17 mouse cellular contexts compared by ENCODE assay signal in the genomic region with DNA sequence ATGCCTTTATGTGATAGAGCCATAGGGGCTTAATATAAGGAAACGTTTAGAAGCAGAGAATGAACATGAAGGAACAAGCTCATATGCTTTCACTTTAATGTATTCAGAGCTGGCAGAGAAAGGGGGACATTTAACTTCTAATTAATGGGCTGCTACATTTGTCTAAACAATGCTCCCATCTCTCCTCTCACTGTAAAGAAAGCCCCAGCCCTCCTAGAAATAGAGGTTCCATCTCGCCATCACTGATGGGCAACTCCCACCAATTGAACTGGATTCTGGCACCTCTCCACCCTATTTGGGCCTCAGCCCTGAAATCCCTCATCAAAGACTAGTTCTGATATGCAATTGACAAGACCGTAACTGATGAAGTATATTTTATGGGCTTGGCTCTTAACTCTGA.
"Had no signal": no experiment of that assay in that cellular context is flagged by ENCODE, and none has a peak within 500 bp of the region (broad histone marks: within the 10 kb centered on the region; RNA-seq: fewer than 3 reads in every experiment).

No protein-coding gene starts in this region.

- DNase-seq: liver, postnatal 0 days; lung, postnatal 14 days; lung, postnatal 36 days; right cerebral cortex, postnatal 14 days; thymus, adult 2 months; thymus, postnatal 25 days; thymus, postnatal 4 days had no signal

- H3K9ac ChIP-seq: liver, postnatal 0 days; lung, embryonic 15.5 days; midbrain, embryonic 13.5 days; midbrain, embryonic 15.5 days; neural tube, embryonic 12.5 days; stomach, embryonic 15.5 days had no signal

- H3K27ac ChIP-seq: lung, embryonic 15.5 days; macrophage; midbrain, embryonic 13.5 days; midbrain, embryonic 15.5 days; neural tube, embryonic 12.5 days; stomach, embryonic 15.5 days; stomach, postnatal 0 days had no signal

- H3K27me3 ChIP-seq: lung, embryonic 15.5 days; megakaryocyte, embryonic 14.5 days; midbrain, embryonic 13.5 days; midbrain, embryonic 15.5 days; neural tube, embryonic 12.5 days; stomach, embryonic 15.5 days had no signal

- H3K36me3 ChIP-seq: lung, embryonic 15.5 days; midbrain, embryonic 13.5 days; midbrain, embryonic 15.5 days; neural tube, embryonic 12.5 days; stomach, embryonic 15.5 days had no signal

- ATAC-seq: liver, postnatal 0 days; lung, postnatal 0 days; midbrain, embryonic 13.5 days; midbrain, embryonic 15.5 days had no signal

- H3K4me1 ChIP-seq: lung, embryonic 15.5 days; midbrain, embryonic 13.5 days; midbrain, embryonic 15.5 days; neural tube, embryonic 12.5 days; stomach, embryonic 15.5 days had no signal

- H3K4me3 ChIP-seq: lung, embryonic 15.5 days; megakaryocyte, embryonic 14.5 days; midbrain, embryonic 13.5 days; midbrain, embryonic 15.5 days; neural tube, embryonic 12.5 days; stomach, embryonic 15.5 days had no signal

- H3K9me3 ChIP-seq: lung, embryonic 15.5 days; megakaryocyte, embryonic 14.5 days; midbrain, embryonic 13.5 days; midbrain, embryonic 15.5 days; neural tube, embryonic 12.5 days; stomach, embryonic 15.5 days had no signal

- H3K4me2 ChIP-seq: lung, embryonic 15.5 days; midbrain, embryonic 11.5 days; midbrain, embryonic 13.5 days; midbrain, embryonic 15.5 days; neural tube, embryonic 12.5 days; stomach, embryonic 15.5 days had no signal
